Mouse (Mus musculus) heart, adult 9 months (tissue): ENCODE data around the gene Hfm1.

ENCODE experiments used
- DNase-seq, 2 experiments: peaks; one replicate each; pipeline ENCODE4 v3.0.0; 2022; ENCODE audit warnings: low spot score in 2 of 2

Gene Hfm1

GRCm38 (mm10) chr5:106843906-106844305 lies 82.2 kb downstream of the Hfm1 start:
- DNase-seq: no peak

- no peak for DNase-seq
Measured at GRCm38 (mm10) chr5:106833025-106833424, 93.1 kb downstream of the Hfm1 start.

GRCm38 (mm10) chr5:106831401-106831800 lies 94.7 kb downstream of the Hfm1 start:
- no peak for DNase-seq

GRCm38 (mm10) chr5:106830775-106831174 lies 95.3 kb downstream of the Hfm1 start:
- no peak for DNase-seq

GRCm38 (mm10) chr5:106826740-106827139 lies 99.4 kb downstream of the Hfm1 start:
- no peak for DNase-seq

GRCm38 (mm10) chr5:106826044-106826443 lies 100.1 kb downstream of the Hfm1 start:
- no peak for DNase-seq

- DNase-seq: no peak
Measured at GRCm38 (mm10) chr5:106825301-106825853, 100.7 kb downstream of the Hfm1 start.

GRCm38 (mm10) chr5:106824716-106825115 lies 101.4 kb downstream of the Hfm1 start:
- no peak for DNase-seq

- no peak for DNase-seq
Measured at GRCm38 (mm10) chr5:106819630-106820029, 106.5 kb downstream of the Hfm1 start.

- DNase-seq: no peak
Measured at GRCm38 (mm10) chr5:106815923-106816654, 110.0 kb downstream of the Hfm1 start.

GRCm38 (mm10) chr5:106814611-106815010 lies 111.5 kb downstream of the Hfm1 start:
- DNase-seq: no peak

- peak; percentile 30 to 32 for DNase-seq
Measured at GRCm38 (mm10) chr5:106803094-106803493, 123.0 kb downstream of the Hfm1 start.

- peak; percentile 57 to 80 for DNase-seq
Measured at GRCm38 (mm10) chr5:106801886-106802798, 124.0 kb downstream of the Hfm1 start.

GRCm38 (mm10) chr5:106801215-106801863 lies 124.8 kb downstream of the Hfm1 start:
- no peak for DNase-seq

GRCm38 (mm10) chr5:106797896-106798295 lies 128.2 kb downstream of the Hfm1 start:
- no peak for DNase-seq

- no peak for DNase-seq
Measured at GRCm38 (mm10) chr5:106791241-106791572, 134.9 kb downstream of the Hfm1 start.

GRCm38 (mm10) chr5:106790496-106791240 lies 135.5 kb downstream of the Hfm1 start:
- DNase-seq: no peak
